Mouse (Mus musculus): ENCODE measurements around the gene Rnd2. TPM values are rescaled to one million over a fixed set of nuclear protein-coding genes. Genes with fewer than 3 reads are reported as not detected.

Gene Rnd2
- total RNA-seq (2012; rRNA removed) (2.8 and 3.4 TPM in 2 replicates), total RNA-seq (2014; rRNA removed) (1.1 and 1.4 TPM in 2 replicates), polyA plus RNA-seq (2012; ENCODE audit: insufficient read length, low read depth) (4.5 and 4.6 TPM in 2 replicates)

DNA sequence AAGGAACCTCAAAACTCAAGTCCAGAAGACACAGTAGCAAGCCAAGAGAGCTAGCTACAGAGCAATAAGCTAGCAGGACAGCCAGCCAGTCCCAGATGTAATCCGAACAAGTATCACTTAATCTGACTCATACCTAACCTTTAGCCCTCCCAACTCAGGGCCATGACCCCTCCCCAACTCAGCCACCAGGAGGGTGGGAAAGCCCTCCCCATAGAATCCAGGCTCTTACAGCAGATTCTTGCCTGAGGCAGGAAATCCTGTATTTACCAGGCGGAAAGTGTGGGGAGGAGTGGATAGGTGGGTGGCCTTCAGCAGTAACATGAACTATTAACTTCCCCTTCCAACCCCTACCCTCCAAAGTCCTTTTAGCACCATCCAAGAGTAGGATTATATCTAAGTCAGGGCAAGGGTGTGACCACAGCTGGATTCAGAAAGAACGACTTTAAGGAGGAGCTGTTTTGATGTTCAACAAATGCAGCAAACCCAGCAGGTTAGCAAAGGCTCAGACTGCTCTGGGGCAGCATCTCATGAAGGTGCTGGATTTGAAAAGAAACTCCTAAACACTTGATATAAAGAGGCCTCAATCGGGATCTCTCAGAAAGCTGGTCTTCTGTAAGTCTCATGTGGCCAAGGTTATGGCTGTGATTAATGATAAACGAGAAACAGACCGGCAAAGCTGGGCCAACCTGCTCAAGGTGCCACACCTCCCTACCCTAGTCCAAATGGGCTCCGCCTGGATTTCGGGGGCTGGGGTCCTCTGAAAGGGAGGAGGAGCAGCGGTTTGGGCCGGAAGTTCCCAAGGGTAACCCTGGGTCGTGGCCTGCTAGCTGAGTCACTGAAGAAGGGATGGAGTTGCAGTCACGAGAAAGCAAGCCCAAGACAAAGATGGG is at the start of gene Rnd2:
Gene Rnd2 (plus strand): TSS at position 789 of the 890 bp plus-strand sequence.
- Histone ChIP-seq H3K79me2 (replicated peaks; ENCODE audit: control insufficient read depth, extremely low read depth, insufficient read depth, poor library complexity, severe bottlenecking) (no peaks in the 10 kb centered on the region), H3K9me3 (replicated peaks; ENCODE audit: low read length) (no peaks in the 10 kb centered on the region), H3K4me3 (replicated peaks in 1 of 3; ENCODE audit: low read depth in 2 of 3, low read length in 2 of 3, poor library complexity in 1 of 3) (peak within 1 kb of the TSS; percentile 59 to 96 (median 63)), H3K4me2 (ENCODE audit: insufficient read depth, low read depth, poor library complexity, severe bottlenecking) (peak within 1 kb of the TSS; percentile 89), H3K9ac (ENCODE audit: insufficient read depth, low read depth) (peak within 1 kb of the TSS; percentile 24), H3K27ac (ENCODE audit: insufficient read depth, low read depth) (peak within 1 kb of the TSS; percentile 70), H3K36me3 (replicated peaks in 1 of 2; ENCODE audit: control insufficient read depth in 1 of 2, insufficient read depth in 1 of 2, low read length in 1 of 2) (peaks cover 19 to 30% of the 10 kb centered on the region in 2 experiments), H3K27me3 (replicated peaks) (peaks cover 21% of the 10 kb centered on the region), H3K4me1 (ENCODE audit: control insufficient read depth in 1 of 2, insufficient read depth in 2 of 2) (peaks cover 21 to 62% of the 10 kb centered on the region in 2 experiments)
- in situ Hi-C loops (cut with MboI; ENCODE audit: low pct_ligation_motif_present, low pct_unique_long_range_greater_than_20kb, low sequenced_read_pairs): no loop called here
- 0 out of 2 replicates have a peak, but pooled peaks have one; percentile 5 for TF ChIP-seq NELFE (IDR thresholded peaks at IDR 0.05; ENCODE audit: low read depth, low read length)
- no peak for TF ChIP-seq SIN3A (IDR thresholded peaks at IDR 0.05; ENCODE audit: low read length)
- 0 out of 2 replicates have a peak, but pooled peaks have one; percentile 21 for TF ChIP-seq ZMIZ1 (IDR thresholded peaks at IDR 0.05; ENCODE audit: low read depth, low read length)
- dilution Hi-C loops (cut with MboI; ENCODE audit: extremely low pct_ligation_motif_present, extremely low pct_unique_long_range_greater_than_20kb, low sequenced_read_pairs): no loop called here
- DNase-seq (ENCODE audit: extremely low read depth): no peak

DNA sequence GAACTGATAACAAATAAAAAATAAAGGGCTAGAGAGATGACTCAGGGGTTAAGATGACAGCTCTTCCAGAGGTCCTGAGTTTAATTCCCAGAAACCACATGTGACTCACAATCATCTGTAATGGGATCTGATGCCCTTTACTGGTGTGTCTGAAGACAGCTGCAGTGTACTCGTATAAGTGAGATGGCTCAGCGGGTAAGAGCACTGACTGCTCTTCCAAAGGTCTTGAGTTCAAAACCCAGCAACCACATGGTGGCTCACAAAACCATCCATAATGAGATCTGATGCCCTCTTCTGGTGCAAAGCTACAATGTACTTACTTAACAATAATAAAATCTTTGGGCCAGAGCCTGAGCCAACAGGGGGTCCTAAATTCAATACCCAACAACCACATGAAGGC is 49.5 kb upstream of the Rnd2 start:
- H3K9ac ChIP-seq (ENCODE audit: insufficient read depth, low read depth): no peak overlapping the region
- no peak overlapping the region for H3K4me3 ChIP-seq (replicated peaks in 1 of 3; ENCODE audit: low read depth in 2 of 3, low read length in 2 of 3, poor library complexity in 1 of 3)
- H3K27me3 ChIP-seq (replicated peaks): no peaks in the 10 kb centered on the region
- no peaks in the 10 kb centered on the region for H3K9me3 ChIP-seq (replicated peaks; ENCODE audit: low read length)
- peaks cover 0 to 23% of the 10 kb centered on the region in 2 experiments; a peak in 2 of 4 replicates for H3K4me1 ChIP-seq (ENCODE audit: control insufficient read depth in 1 of 2, insufficient read depth in 2 of 2)
- peaks cover 12% of the 10 kb centered on the region for H3K79me2 ChIP-seq (replicated peaks; ENCODE audit: control insufficient read depth, extremely low read depth, insufficient read depth, poor library complexity, severe bottlenecking)
- peak; percentile 42 for DNase-seq (ENCODE audit: extremely low read depth)
- H3K36me3 ChIP-seq (replicated peaks in 1 of 2; ENCODE audit: control insufficient read depth in 1 of 2, insufficient read depth in 1 of 2, low read length in 1 of 2): peaks cover 32 to 44% of the 10 kb centered on the region in 2 experiments
- TF ChIP-seq IRF4 (IDR thresholded peaks at IDR 0.05; ENCODE audit: low read depth, low read length): no peak
- 0 out of 2 replicates have a peak, but pooled peaks have one; percentile 28 for TF ChIP-seq TBP (conservative IDR thresholded peaks at IDR 0.05; ENCODE audit: low read depth, low read length)
- TF ChIP-seq MXI1 (IDR thresholded peaks at IDR 0.05; ENCODE audit: low read depth, low read length): no peak
- peak in 1 of 2 experiments; percentile 54; a peak in 2 of 4 replicates for TF ChIP-seq CTCF (conservative IDR thresholded peaks at IDR 0.05 in 1 of 2, IDR thresholded peaks at IDR 0.05 in 1 of 2; ENCODE audit: low read depth in 2 of 2, low read length in 2 of 2)
- TF ChIP-seq SMC3 (IDR thresholded peaks at IDR 0.05; ENCODE audit: low read depth, low read length): 0 out of 2 replicates have a peak, but pooled peaks have one; percentile 3
- TF ChIP-seq MYC (IDR thresholded peaks at IDR 0.05; ENCODE audit: low read depth, low read length): peak; percentile 59; the same call in 1 of the 2 replicates
- TF ChIP-seq EP300 (IDR thresholded peaks at IDR 0.05; ENCODE audit: low read length): no peak
- in situ Hi-C loops (cut with MboI; ENCODE audit: low pct_ligation_motif_present, low pct_unique_long_range_greater_than_20kb, low sequenced_read_pairs): no loop called here
- dilution Hi-C loops (cut with MboI; ENCODE audit: extremely low pct_ligation_motif_present, extremely low pct_unique_long_range_greater_than_20kb, low sequenced_read_pairs): no loop called here
- H3K27ac ChIP-seq (ENCODE audit: insufficient read depth, low read depth): no peak overlapping the region
- no peak overlapping the region for H3K4me2 ChIP-seq (ENCODE audit: insufficient read depth, low read depth, poor library complexity, severe bottlenecking)
